Mouse (Mus musculus) stomach, embryonic 15.5 days (tissue): ENCODE data around the gene Fundc2. TPM values are rescaled to one million over a fixed set of nuclear protein-coding genes. Genes with fewer than 3 reads are reported as not detected.

ENCODE experiments used
- ATAC-seq: fragments of 200-750 bp; cut with Nextera tagmentation; 2 replicates; pipeline ENCODE4 v1.8.0; 2017; ENCODE audit warnings: low read depth, moderate number of reproducible peaks, moderate TSS enrichment; ENCODE audit not compliant: insufficient read depth, low FRiP score
- H3K27ac ChIP-seq: fragments of 300-500 bp; sonication (generic); 2 replicates; pipeline ENCODE4 v1.5.1; 2015; ENCODE audit warnings: mild to moderate bottlenecking, inconsistent platforms
- H3K27me3 ChIP-seq: fragments of 300-500 bp; sonication (generic); replicated peaks from 2 replicates; pipeline ENCODE4 v1.6.1; 2015; ENCODE audit warnings: inconsistent platforms
- H3K36me3 ChIP-seq: fragments of 300-500 bp; sonication (generic); 2 replicates; pipeline ENCODE4 v1.6.1; 2015; ENCODE audit warnings: inconsistent platforms
- H3K4me1 ChIP-seq: fragments of 300-500 bp; sonication (generic); 2 replicates; pipeline ENCODE4 v1.6.1; 2015; ENCODE audit warnings: inconsistent platforms
- H3K4me2 ChIP-seq: fragments of 300-500 bp; sonication (generic); 2 replicates; pipeline ENCODE4 v1.6.1; 2015; ENCODE audit warnings: mild to moderate bottlenecking, inconsistent platforms
- H3K4me3 ChIP-seq: fragments of 300-500 bp; sonication (generic); replicated peaks from 2 replicates; pipeline ENCODE4 v1.5.1; 2015; ENCODE audit warnings: inconsistent platforms
- H3K9ac ChIP-seq: fragments of 300-500 bp; sonication (generic); 2 replicates; pipeline ENCODE4 v1.6.1; 2015; ENCODE audit warnings: inconsistent platforms
- H3K9me3 ChIP-seq: fragments of 300-500 bp; sonication (generic); 2 replicates; pipeline ENCODE4 v1.6.1; 2016; ENCODE audit warnings: inconsistent platforms
- WGBS: fragments of 180-500 bp; shearing (Covaris S2); methylation state at CpG from one replicate; pipeline ENCODE4 v1.1.7; 2015; 5-methylcytosine and 5-hydroxymethylcytosine counted together
- polyA plus RNA-seq: library from polyadenylated mRNA; unstranded; fragments of >200 nt; fragmentation: Nextera tagmentation; extraction: Ambion mirVana; gene quantifications from 2 replicates; pipeline ENCODE4 v1.2.1, GENCODE M21; 2015

The Fundc2 gene
- 46.8 and 57.8 TPM in 2 replicates for polyA plus RNA-seq

DNA sequence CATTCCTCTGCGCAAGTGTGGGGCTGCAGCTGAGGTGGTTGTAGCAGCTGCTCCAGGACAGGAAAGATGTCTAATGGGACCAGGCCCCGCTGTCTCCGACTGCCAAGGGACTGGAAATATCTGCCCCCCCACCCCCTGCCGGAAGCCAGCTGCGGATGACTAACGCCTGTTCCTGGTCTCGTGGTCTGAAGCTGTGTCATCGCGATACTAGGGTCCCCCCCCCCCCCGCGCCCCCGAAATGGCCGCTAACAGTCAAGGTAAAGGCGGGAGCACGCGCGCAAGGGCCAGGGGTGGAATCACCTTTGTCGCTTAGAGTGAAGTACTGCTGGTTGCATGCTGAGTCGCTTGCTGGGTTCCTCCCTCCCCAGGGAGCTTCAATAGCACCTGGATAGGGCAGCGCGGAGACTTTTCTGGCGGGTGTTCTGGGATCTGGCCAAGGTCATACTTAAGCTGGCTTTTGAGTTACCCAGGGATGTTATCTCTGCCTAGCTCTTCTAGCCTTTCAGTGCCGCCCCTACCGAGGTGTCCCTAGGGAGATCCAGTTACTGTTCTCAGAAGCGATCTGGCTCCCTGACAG lies at the start of gene Fundc2, which contains the start of gene F8:
Gene Fundc2 (plus strand): TSS at position 205 of the 577 bp plus-strand sequence.
Gene F8 (minus strand): TSS at position 421 of the 577 bp plus-strand sequence.
- no peaks in the 10 kb centered on the region for H3K27me3 ChIP-seq
- peak within 1 kb of the TSS; percentile 76 for H3K27ac ChIP-seq
- H3K36me3 ChIP-seq, result no peaks in the 10 kb centered on the region
- H3K9me3 ChIP-seq, result no peaks in the 10 kb centered on the region
- ATAC-seq, result peak; percentile 90; the same call in 1 of the 2 replicates
- H3K4me2 ChIP-seq, result peak within 1 kb of the TSS; percentile 45
- peak within 1 kb of the TSS; percentile 52 for H3K4me3 ChIP-seq
- no peaks in the 10 kb centered on the region for H3K4me1 ChIP-seq
- WGBS, result 11% methylated on average over 24 of the region's 25 CpGs
- H3K9ac ChIP-seq, result 0 out of 2 replicates have a peak within 1 kb of the TSS, but pooled peaks have one; percentile 25

DNA sequence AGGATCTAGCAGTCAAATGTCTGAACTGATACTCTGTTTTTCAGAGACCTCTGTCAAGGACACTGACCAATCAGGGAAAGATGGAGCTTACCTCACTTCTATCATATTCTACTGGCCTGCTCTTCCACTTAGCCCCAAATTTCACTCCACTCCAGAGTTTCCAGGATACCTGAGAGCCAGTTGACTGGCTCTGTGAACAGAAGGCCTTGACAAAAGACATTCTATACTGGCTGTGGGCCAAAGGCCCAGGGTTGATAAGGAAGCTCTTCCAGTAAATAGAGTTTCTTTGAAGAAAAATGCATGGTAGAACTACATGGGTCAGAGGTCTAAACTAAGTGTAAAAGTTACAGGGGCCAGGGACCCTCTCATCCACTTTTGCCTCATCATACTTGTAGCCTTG lies 12.0 kb upstream of the Fundc2 start:
- no peaks in the 10 kb centered on the region for H3K4me1 ChIP-seq
- no peak overlapping the region for H3K4me2 ChIP-seq
- H3K36me3 ChIP-seq, result no peaks in the 10 kb centered on the region
- no peaks in the 10 kb centered on the region for H3K27me3 ChIP-seq
- H3K9me3 ChIP-seq, result no peaks in the 10 kb centered on the region
- H3K27ac ChIP-seq, result no peak overlapping the region
- H3K4me3 ChIP-seq, result no peak overlapping the region
- ATAC-seq, result no peak
- no peak overlapping the region for H3K9ac ChIP-seq

DNA sequence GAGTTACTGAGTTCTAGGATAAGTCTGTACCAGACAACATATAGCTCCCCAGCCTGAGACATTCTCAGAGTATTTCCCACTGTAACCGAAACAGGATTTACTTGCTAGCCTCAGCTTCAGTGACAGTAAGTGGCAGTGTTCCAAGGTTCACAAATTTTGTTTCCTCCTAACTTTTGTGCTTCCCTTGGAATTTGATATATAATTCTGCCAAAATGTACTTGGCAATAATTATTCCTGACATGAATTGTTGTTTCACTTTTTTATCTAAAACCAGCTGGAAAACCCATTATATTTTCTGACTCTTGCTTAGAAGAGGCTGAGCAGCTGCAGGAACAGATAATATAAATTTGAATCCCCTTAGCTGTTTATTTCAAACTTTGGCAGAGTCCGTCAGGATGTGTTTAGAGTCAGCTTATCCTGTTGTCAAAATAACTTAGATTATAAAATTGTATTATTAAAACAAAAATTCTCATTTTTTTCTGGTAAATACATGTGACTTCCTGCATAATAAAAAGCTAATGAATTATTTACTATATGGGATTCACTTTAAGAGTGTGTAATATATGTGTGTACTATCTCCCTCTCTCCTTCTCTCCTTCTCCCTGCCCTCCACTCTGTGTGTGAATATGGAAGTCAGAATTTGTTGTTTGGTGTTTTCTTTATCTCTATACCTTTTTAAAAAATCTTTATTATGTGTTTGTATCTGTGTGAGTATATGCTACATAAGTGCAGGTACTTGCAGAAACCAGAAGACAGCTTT lies 9.4 kb upstream of the Fundc2 start:
- WGBS, result 46% methylated on average over 2 of the region's 2 CpGs
- no peak overlapping the region for H3K4me3 ChIP-seq
- no peaks in the 10 kb centered on the region for H3K27me3 ChIP-seq
- no peak overlapping the region for H3K9ac ChIP-seq
- H3K27ac ChIP-seq, result no peak overlapping the region
- no peak overlapping the region for H3K4me2 ChIP-seq
- no peak for ATAC-seq
- no peaks in the 10 kb centered on the region for H3K9me3 ChIP-seq
- H3K4me1 ChIP-seq, result no peaks in the 10 kb centered on the region
- no peaks in the 10 kb centered on the region for H3K36me3 ChIP-seq

DNA sequence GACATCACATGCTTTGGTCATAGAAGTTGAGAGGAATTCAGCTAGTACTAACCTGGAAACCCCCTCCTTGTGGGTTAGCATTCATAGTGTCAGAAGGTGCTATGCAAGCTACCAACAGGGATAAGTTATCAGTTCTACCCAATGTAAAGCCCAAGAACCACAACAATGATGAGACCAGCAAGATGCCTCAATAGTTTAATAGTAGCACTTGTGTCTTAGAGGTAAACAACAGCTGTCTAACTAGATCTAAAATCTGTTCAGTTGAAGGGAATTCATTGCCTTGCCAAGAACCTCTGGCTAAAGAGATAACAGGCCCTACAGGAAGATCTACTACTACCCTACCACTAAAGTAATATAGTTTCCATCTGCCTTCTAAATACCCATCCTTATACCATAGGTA lies 5.4 kb upstream of the Fundc2 start:
- Histone ChIP-seq H3K9ac (no peak overlapping the region), H3K27ac (no peak overlapping the region), H3K36me3 (no peaks in the 10 kb centered on the region), H3K9me3 (no peaks in the 10 kb centered on the region), H3K4me1 (no peaks in the 10 kb centered on the region), H3K4me2 (no peak overlapping the region), H3K4me3 (no peak overlapping the region), H3K27me3 (no peaks in the 10 kb centered on the region)
- no peak for ATAC-seq

DNA sequence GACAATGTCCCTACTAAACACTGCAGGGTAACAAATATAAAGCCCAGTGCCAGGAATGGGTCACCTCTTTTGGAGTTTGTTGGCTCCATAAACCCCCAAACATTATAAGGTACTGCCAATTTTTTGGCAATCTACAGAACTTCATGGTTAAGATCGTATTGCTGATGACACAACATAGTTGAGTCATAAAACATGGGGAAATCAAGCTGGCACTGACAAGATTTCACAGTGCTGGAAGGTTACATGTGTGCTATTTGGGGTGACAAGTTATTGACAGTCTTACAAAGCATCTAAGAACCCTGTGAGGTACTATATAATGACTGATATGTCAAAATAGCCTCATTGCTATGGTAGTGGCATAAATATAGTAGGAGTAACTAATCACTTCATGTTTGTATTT lies 1.0 kb upstream of the Fundc2 start:
- no peak overlapping the region for H3K9ac ChIP-seq
- H3K4me3 ChIP-seq, result no peak overlapping the region
- H3K9me3 ChIP-seq, result no peaks in the 10 kb centered on the region
- no peak overlapping the region for H3K4me2 ChIP-seq
- H3K36me3 ChIP-seq, result no peaks in the 10 kb centered on the region
- H3K27me3 ChIP-seq, result no peaks in the 10 kb centered on the region
- no peak for ATAC-seq
- no peaks in the 10 kb centered on the region for H3K4me1 ChIP-seq
- WGBS, result 84% methylated on average over 1 of the region's 1 CpGs
- no peak overlapping the region for H3K27ac ChIP-seq

DNA sequence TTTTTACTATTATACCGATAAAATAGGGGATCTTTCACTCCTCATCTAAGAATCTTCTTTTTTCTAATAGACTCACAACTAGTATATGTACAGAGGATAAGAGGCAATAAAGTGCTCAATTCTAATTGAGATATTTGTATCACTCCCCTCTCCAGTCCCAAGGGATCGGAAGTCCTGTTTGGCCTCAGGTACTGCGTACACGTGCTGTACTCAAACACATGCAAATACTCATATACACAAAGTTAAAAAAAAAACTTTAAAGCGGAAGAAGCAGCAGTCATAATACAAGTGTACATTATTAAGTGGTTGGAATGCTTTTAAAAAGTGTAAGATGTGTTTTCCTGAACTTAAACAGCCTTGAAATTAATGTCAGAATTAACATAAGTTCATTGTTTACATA lies 500 bp upstream of the Fundc2 start:
- WGBS, result 68% methylated on average over 5 of the region's 5 CpGs
- Histone ChIP-seq H3K9me3 (no peaks in the 10 kb centered on the region), H3K4me3 (peak overlapping the region; percentile 52), H3K36me3 (no peaks in the 10 kb centered on the region), H3K4me2 (peak overlapping the region; percentile 45), H3K27me3 (no peaks in the 10 kb centered on the region), H3K4me1 (no peaks in the 10 kb centered on the region), H3K9ac (no peak overlapping the region), H3K27ac (no peak overlapping the region)
- no peak for ATAC-seq

DNA sequence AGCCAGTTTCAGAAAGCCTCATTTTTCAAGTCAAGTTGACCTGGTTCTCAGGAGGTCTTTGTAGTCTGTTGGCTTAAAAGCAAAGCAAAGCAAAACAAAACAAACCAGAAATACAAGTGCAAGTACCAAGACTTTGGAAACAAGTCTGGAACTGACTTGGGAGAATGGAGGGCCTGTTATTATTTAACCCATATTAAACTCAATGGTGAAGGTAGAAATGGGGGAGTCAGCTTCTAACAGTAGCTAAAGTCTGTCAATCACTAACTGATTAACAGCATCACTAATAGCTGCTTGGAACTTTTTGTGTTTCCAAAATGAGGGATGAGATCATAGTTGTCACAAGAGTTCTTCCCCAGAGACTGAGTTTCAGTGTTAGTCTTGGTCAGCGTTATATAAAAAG lies 17.3 kb downstream of the Fundc2 start:
- ATAC-seq, result no peak
- Histone ChIP-seq H3K27me3 (no peaks in the 10 kb centered on the region), H3K27ac (no peak overlapping the region), H3K9ac (no peak overlapping the region), H3K4me1 (no peaks in the 10 kb centered on the region), H3K4me3 (no peak overlapping the region), H3K36me3 (no peaks in the 10 kb centered on the region), H3K9me3 (no peaks in the 10 kb centered on the region), H3K4me2 (no peak overlapping the region)
- 78% methylated on average over 1 of the region's 1 CpGs for WGBS

DNA sequence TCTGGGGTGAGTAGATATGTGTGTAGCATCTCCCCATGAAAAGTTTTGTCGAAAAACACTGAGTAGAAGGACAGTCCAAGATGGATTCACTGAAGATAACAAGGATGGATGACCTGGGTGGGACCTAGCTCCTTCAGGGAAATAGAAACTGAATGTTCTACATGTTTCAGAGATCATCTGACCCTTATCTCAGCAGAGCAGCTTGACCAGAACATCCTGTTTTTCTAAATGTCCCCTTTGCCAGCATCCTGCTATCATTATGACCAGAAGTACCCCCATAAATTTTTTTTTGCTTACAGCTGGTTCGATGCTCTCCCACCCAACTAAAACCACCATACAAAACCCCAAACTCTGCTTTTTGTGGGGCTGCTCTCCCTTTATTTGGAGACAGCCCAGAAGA lies 20.5 kb downstream of the Fundc2 start:
- H3K4me3 ChIP-seq, result no peak overlapping the region
- no peaks in the 10 kb centered on the region for H3K27me3 ChIP-seq
- H3K36me3 ChIP-seq, result no peaks in the 10 kb centered on the region
- ATAC-seq, result no peak
- H3K4me2 ChIP-seq, result no peak overlapping the region
- no peak overlapping the region for H3K9ac ChIP-seq
- H3K4me1 ChIP-seq, result no peaks in the 10 kb centered on the region
- H3K9me3 ChIP-seq, result no peaks in the 10 kb centered on the region
- no peak overlapping the region for H3K27ac ChIP-seq
- 62% methylated on average over 2 of the region's 2 CpGs for WGBS

DNA sequence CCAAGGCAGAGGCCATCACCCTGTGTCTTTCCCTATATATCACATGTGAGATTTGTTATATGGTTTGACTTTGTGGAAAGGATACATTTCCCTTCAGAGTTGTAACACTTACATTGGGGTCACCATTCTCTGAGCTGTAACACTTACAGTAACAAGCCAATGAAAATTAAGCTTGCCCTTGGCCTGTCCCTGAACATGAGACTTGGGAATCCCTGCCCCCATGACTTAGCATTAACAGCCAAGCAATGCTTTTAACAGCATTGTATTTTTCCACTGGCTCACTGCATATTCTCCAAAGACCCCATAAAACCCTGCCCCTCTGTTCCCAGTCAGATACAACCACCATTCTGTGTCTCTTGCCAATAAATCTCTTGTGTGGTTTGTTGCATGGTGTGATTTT lies 21.2 kb downstream of the Fundc2 start:
- H3K9me3 ChIP-seq, result no peaks in the 10 kb centered on the region
- no peak overlapping the region for H3K4me2 ChIP-seq
- no peak for ATAC-seq
- no peak overlapping the region for H3K4me3 ChIP-seq
- H3K9ac ChIP-seq, result no peak overlapping the region
- H3K27me3 ChIP-seq, result no peaks in the 10 kb centered on the region
- H3K27ac ChIP-seq, result no peak overlapping the region
- H3K4me1 ChIP-seq, result no peaks in the 10 kb centered on the region
- H3K36me3 ChIP-seq, result no peaks in the 10 kb centered on the region

DNA sequence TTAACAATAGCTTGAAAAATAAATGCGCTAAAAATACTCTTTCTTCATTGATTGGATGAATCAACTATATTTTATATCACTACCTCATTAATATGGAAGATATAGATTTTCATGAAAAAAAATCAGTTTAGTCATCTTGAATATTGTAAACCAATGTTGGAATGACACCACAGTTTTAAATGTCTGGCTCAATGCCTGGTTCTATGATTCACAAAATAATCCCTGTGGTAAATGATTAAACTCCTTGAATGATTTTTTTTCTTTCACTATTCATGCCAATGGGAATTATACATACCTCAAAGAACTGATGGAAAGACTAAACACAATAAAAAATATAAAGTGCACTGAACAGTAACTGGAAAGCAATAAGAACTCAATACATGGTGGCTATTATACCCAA lies 27.5 kb downstream of the Fundc2 start:
- H3K27me3 ChIP-seq, result no peaks in the 10 kb centered on the region
- ATAC-seq, result no peak
- H3K9me3 ChIP-seq, result no peaks in the 10 kb centered on the region
- H3K9ac ChIP-seq, result no peak overlapping the region
- no peak overlapping the region for H3K27ac ChIP-seq
- H3K4me2 ChIP-seq, result no peak overlapping the region
- H3K4me3 ChIP-seq, result no peak overlapping the region
- no peaks in the 10 kb centered on the region for H3K36me3 ChIP-seq
- 97% methylated on average over 1 of the region's 1 CpGs for WGBS
- H3K4me1 ChIP-seq, result no peaks in the 10 kb centered on the region

DNA sequence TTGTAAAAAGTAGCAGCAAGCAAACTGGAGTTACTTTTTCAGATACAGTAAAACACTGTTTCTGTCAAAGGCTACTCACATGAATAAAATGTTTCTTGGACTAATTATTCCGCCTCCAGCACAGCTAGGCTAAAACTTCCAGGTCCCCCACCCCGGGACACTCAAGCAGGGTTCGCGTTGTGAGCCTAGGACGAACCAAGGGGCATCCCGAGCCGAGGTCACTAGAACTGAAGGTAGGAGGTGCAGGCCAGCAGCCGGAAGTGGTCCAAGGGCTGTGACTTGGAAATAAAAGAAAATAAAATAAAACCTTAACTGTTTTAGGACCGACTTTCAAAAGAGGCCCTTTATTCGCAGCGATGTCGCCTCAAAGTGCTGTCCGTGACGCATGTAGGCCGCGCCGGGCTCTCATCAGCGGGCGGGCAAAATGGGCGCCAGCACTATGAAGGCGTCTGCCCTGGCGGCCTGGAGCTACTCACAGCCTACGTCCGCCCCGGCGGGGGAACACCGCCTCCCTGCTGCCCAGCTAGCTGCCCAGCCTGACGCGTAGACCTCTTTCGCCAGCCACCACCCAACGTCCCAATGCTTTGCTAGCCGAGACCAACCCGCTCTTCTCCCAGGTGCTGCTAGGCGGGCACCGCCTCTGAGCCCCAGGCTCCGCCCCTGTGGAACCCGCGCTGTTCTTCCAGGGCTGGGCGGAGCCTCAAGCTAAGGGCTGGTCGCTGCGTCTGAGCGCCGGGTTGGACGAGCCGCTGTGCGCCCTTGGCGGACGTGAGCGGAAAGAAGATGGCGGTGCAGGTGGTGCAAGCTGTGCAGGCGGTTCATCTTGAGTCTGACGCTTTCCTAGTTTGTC lies 34.0 kb downstream of the Fundc2 start, which contains the start of the genes Cmc4, Mtcp1 and Brcc3:
Gene Cmc4 (minus strand): TSS at position 649 of the 850 bp plus-strand sequence.
Gene Mtcp1 (minus strand): TSS at position 653 of the 850 bp plus-strand sequence.
Gene Brcc3 (plus strand): TSS at position 693 of the 850 bp plus-strand sequence.
- no peaks in the 10 kb centered on the region for H3K4me1 ChIP-seq
- peak within 1 kb of the TSS; percentile 87 for H3K27ac ChIP-seq
- peak; percentile 99 for ATAC-seq
- H3K27me3 ChIP-seq, result no peaks in the 10 kb centered on the region
- no peaks in the 10 kb centered on the region for H3K9me3 ChIP-seq
- peak within 1 kb of the TSS; percentile 25; the same call in 1 of the 2 replicates for H3K9ac ChIP-seq
- no peaks in the 10 kb centered on the region for H3K36me3 ChIP-seq
- peak within 1 kb of the TSS; percentile 47 for H3K4me2 ChIP-seq
- peak within 1 kb of the TSS; percentile 53 for H3K4me3 ChIP-seq
- 14% methylated on average over 52 of the region's 52 CpGs for WGBS
